Mouse (Mus musculus) liver, adult 2 months (tissue): Measurements from ENCODE around the gene Ltbp1.

ENCODE experiments used
- CTCF ChIP-seq: fragments of 200-500 bp; IDR thresholded peaks from 2 replicates; pipeline ENCODE4 v1.5.1; 2011; ENCODE audit warnings: low read depth, low read length, control low read depth
- POLR2A ChIP-seq: fragments of 200-500 bp; IDR thresholded peaks from 2 replicates; pipeline ENCODE4 v1.6.1; 2011; ENCODE audit warnings: low read length, control low read depth; ENCODE audit not compliant: insufficient read depth; ENCODE audit errors: extremely low read depth

DNA sequence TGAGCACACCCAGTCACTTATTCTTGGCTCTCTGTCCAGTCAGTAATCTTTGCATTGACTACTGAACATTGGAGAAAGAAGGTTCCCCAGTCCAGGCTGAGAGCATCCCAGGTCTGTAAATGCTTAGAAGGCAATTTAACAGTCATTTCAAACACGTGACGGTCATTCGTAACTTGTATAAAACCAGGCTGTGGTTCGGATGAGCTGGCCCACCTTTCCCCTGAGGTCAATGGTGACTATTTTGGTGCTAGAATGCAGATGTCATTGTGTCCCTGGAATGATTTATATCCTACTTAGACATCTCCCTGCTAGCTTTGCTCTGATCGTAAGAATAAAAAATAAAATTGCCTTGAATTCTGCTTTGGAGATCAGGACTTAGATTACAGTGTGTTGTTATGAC lies 63.9 kb downstream of the Ltbp1 start:
- TF ChIP-seq POLR2A (no peak), CTCF (no peak)
